Mouse (Mus musculus) gastrocnemius, postnatal 10 days (tissue): Measurements from ENCODE around the gene Ssna1. TPM values are rescaled to one million over a fixed set of nuclear protein-coding genes. Genes with fewer than 3 reads are reported as not detected.

ENCODE experiments used
- DNase-seq: peaks from one replicate; pipeline ENCODE4 v3.0.0; 2021; ENCODE audit warnings: mixed read lengths
- total RNA-seq, 2 experiments: library from RNA; stranded (reverse); gene quantifications; 2 replicates each; pipeline ENCODE4 v1.2.3; 2021

The Ssna1 gene
- total RNA-seq, 2 experiments from 2014 or later: 39.5 to 40.3 TPM

DNA sequence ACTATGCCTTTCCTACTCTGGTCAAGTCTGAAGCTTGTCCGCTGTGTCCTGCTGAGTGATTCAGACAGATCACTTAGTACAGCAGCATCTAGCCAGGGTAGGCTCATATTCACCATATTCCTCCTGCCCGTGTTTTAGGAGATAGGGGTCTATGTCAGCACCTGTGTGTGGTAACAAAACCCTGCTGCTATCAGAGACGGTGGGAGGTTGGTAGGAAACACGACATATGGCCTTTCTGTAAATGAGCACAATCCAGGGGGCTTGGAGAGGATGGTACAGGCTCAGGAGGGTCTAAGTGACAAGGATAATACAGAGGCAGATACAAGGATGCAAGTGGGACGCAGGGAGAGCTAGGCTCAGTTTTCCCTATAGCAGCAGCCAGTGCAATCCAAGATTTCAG, 42.7 kb downstream of the Ssna1 start:
- DNase-seq: no peak

DNA sequence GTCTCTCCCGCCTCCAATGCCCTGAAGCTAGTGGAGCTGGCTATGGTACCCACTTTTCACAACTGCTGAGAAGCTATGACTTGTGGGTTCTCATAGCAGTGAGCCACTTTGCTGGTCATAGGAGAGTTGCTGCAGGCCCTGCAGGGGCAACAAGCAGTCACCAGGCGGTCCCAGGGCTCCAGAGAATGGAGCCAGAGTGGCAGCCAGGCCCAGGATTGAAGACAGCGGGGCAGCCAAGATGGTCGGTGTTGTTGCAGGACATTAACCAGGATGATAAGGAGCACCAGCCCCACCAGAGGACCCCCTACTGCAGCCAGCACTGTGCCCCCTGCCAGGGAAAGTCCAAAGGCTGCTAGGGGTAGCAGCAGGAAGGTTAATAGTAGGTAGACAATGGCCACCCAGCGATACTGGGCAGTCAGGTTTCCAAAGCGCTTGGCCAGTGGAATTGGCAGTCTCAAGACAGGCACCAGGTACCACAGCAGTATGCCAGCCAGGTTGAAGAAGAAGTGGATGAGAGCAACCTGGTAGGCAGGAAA, 43.2 kb downstream of the Ssna1 start:
- DNase-seq: no peak

DNA sequence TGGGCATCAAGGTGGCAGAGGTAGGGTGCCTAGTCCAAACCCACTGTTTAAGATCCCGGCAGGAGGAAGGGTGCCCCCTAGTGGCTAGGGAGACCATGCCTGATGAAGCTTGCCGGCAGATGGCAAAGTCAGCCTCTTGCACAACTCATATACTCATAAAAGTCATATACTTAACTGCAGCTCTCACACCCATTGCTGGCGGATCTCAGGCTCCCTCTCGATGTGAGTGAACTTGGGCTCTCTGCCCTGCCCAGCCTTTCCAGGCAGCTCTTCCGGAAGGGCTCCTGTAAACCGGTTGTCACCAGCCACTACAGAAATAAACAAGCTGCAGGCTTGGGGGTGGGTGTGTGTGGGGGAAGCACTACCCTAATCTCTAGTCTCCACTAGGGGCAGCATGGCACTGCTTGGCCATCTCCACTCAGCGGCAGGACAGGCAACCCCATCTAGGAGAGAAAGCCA, 43.8 kb downstream of the Ssna1 start:
- DNase-seq: peak; percentile 84

DNA sequence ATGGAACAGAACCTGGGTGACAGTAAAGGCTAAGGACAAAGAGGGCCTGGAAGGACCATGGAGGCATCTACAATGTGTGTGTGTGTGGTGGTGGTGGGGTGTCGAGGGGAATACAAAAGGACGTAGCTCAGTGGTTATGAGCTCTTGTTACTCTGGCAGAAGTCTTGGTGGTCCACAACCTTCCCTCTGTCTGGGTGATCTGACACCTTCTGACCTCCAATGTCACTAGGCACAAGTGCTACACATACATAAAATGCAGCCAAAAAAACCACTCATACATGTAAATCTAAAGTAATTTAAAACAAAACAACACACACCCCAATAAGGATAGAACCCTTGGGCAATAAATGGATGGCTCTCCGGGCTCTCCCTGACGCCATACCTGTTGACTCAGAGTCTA, 44.8 kb downstream of the Ssna1 start:
- DNase-seq: no peak

DNA sequence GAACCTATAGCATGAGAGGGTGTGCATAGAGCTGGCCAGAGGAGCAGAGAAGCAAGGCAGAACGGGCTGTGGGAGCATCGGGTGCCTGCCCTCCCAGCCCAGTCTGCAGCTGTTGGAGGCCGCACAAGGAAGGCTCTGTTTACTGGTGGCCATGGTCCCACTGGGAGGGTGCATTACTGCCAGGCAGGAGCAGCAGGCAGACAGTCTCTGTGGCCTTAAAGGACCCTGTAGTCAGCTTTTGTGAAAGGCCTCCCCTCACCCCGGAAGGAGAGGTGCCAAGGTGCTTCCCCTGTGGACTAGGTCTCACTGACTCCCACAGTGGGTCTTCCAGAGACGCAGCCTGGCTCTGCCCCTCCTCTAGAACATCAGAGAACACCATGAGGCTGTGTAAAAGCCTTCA, 45.4 kb downstream of the Ssna1 start:
- peak; percentile 61 for DNase-seq

DNA sequence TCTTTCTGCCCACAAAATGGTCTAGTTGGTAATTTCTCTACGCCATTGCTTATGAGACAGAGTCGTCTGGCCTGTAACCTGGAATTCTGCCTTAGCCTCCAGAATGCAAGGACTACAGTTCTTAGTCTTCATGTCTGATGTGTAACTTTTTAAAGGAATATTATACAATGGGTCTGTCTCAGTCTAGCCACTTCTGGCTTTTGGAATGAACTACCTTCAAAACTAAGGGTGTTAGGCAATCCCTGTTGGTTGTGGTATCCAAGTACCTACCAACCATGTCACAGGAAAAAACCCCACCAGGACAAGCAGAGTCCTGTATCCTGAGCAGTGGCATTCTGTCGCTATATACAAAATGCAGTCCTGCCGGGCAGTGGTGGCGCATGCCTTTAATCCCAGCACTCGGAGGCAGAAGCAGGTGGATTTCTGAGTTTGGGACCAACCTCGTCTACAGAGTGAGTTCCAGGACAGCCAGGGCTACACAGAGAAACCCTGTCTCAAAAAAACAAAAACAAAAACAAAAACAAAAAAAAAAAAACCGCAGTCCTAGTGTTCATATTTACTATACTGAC, 46.3 kb downstream of the Ssna1 start:
- no peak for DNase-seq

DNA sequence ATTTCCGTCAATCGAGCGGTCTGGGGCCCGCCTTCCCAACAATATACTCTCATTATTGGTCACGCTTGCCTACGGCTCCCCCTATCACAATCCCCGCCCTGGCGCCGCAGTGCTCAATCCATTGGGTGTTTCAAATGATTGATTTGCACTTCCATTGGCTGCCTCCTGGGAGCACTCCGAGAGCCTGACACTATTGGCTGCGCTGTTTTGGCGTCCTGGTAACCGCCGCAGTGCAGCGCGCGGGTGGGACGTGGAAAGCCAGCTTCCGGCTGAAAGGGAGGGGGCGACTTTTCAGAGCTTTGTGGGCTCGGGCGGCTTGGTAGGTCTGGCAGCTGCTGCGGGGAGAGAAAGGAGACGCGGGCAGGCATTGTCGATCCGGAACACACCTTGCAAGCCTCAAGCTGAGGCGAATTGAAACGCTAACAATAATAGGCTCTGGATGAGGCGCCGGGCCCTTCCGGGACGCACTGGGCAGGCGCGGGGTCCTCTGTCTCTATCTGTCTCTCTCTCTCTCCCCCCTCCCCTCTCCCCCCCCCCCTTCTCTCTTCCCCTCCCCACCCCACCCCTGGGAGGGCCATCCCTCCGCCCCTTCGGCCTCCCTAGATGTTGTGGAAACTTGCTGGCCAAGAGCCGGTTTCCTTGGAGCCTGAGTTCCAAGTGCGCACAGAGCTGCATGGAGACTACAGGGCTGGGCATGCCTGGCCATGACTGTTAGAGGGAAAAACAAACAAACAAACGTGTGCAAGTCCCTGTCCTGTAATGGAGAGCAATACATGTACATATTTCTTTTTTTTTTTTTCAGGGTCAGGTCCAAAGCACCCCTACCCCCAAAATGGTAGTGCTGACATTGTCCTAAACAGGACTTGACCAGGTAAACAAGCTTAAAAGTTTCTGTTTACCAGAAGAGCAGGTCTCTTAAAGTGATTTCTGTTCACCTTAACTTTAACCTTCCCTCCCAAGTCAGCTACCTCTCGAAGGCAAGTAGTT, 47.2 kb downstream of the Ssna1 start:
- peak; percentile 92 for DNase-seq

DNA sequence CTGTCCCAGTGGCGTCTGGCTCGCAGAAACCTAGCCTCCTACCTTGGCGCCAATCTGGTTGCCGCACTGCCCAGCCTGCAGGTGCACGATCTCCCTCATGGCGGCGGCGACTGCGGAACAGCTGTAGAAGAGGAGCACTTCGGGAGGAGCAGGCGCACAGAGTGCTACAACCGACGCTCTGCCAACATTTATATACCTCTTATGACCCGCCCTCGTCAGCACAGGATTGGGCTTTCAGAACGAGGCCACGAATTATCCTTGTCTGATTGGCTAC, 47.8 kb downstream of the Ssna1 start, which contains the start of gene Tubb4b:
Tubb4b (minus strand) TSS at position 211 of the 274 bp plus-strand sequence.
- DNase-seq: no peak

DNA sequence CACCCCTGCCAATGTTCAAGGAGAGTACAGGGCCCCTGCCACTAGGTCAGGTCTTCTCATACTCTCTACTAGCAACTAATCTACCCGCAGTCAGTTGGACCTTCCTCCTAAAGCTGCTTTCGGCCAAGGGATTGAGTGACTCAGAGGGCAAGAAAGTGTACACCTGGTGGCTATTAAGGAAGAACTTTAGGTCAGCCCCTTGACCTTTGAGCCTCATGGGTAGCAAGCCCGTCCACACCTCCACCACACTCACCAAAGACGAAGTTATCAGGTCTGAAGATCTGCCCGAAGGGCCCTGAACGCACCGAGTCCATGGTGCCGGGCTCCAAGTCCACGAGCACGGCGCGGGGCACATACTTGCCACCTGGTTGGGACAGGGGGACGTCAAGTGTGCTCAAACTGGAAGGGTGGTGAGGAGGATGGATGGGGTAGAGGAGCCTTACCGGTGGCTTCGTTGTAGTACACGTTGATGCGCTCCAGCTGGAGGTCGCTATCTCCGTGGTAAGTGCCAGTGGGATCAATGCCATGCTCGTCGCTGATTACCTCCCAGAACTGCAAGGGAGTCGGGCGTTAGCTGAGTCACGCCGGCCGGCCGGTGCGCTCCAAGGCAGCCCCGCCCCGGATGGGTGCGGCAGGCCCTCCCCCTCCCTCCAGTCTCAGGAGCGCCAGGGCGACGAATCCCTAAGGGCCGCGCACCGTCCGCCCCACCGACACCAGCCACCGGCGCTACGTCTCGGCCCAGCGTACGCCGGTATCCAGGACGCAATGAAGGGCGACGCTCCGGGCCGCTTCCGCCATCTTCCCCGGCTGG, 48.4 kb downstream of the Ssna1 start:
- DNase-seq: peak; percentile 78

DNA sequence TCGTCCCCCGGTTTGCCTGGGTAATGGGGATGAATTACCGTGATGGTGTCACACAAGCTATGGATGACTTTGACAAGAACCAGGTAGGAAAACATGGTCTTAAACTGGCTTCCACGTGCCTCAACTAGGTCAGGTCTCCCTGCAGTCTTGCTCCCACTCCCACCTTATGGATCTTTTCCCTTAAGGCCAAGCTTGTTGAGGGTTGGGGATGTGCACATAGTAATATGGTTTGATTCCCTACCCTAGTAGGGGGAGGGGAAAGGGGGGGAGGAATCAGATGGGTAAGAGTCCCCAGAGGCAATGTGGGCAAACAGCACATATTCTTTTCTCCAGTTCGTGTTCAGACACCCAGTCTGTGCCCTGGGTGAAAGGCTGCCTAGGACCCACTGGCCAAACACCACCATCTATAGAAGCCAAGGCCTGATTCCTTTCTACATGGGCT, 50.9 kb downstream of the Ssna1 start:
- DNase-seq: no peak

Other genes with a start within 250 kb of the Ssna1 start
- 10 to 100 TPM; 25.8 to 36.1 TPM for gene Nsmf, start 218.1 kb downstream of the Ssna1 start, total RNA-seq
- gene Entpd8, start 192.1 kb downstream of the Ssna1 start, total RNA-seq: not detected
- not detected for gene Noxa1, start 177.3 kb downstream of the Ssna1 start, total RNA-seq
- gene Nrarp, start 91.7 kb downstream of the Ssna1 start, total RNA-seq: 10 to 100 TPM; 14.9 to 17.4 TPM
- gene Tor4a, start 75.6 kb downstream of the Ssna1 start, total RNA-seq: 1 to 10 TPM; 1.9 to 2.9 TPM
- gene Nelfb, start 60.9 kb downstream of the Ssna1 start, total RNA-seq: 10 to 100 TPM; 31.1 to 40.5 TPM
- gene Stpg3, start 57.8 kb downstream of the Ssna1 start, total RNA-seq: not detected
- gene Fam166a, start 53.7 kb downstream of the Ssna1 start, total RNA-seq: not detected
- gene Tubb4b, start 47.7 kb downstream of the Ssna1 start, total RNA-seq: 100 to 1,000 TPM; 470 to 500 TPM
- gene Slc34a3, start 38.1 kb downstream of the Ssna1 start, total RNA-seq: not detected
- gene Rnf224, start 35.7 kb downstream of the Ssna1 start, total RNA-seq: not detected
- 1 to 10 TPM; 1.9 to 2.2 TPM for gene Rnf208, start 30.2 kb downstream of the Ssna1 start, total RNA-seq
- not detected for gene Cysrt1, start 30.0 kb downstream of the Ssna1 start, total RNA-seq
- gene AL732309.1, start 25.6 kb downstream of the Ssna1 start, total RNA-seq: 1 to 10 TPM; 1.3 to 1.4 TPM
- 10 to 100 TPM; 14.9 to 16.0 TPM for gene Tmem203, start 17.0 kb downstream of the Ssna1 start, total RNA-seq
- gene Tprn, start 9.8 kb downstream of the Ssna1 start, total RNA-seq: 1 to 10 TPM; 4.7 to 6.8 TPM
- 10 to 100 TPM; 35.2 to 52.2 TPM for gene Anapc2, start within 50 bp of the Ssna1 start, total RNA-seq
- gene Tmem210, start 15.7 kb upstream of the Ssna1 start, total RNA-seq: not detected
- gene Lrrc26, start 17.5 kb upstream of the Ssna1 start, total RNA-seq: under 1 TPM in 1 of 2 experiments, not detected in 1; 0.26 TPM
- gene Grin1, start 46.7 kb upstream of the Ssna1 start, total RNA-seq: under 1 TPM; 0.47 to 0.63 TPM
- gene Man1b1, start 59.9 kb upstream of the Ssna1 start, total RNA-seq: 10 to 100 TPM; 21.0 to 25.2 TPM
- 1 to 10 TPM; 7.9 to 9.5 TPM for gene Dpp7, start 83.9 kb upstream of the Ssna1 start, total RNA-seq
- 1 to 10 TPM; 9.0 to 9.8 TPM for gene Uap1l1, start 93.2 kb upstream of the Ssna1 start, total RNA-seq
- gene Sapcd2, start 99.9 kb upstream of the Ssna1 start, total RNA-seq: 1 to 10 TPM; 2.1 to 3.7 TPM
- 10 to 100 TPM; 29.9 to 30.5 TPM for gene Entpd2, start 123.4 kb upstream of the Ssna1 start, total RNA-seq
- gene Npdc1, start 126.9 kb upstream of the Ssna1 start, total RNA-seq: 10 to 100 TPM; 25.2 to 37.3 TPM
- not detected for gene Fut7, start 150.8 kb upstream of the Ssna1 start, total RNA-seq
- 10 to 100 TPM; 10.4 to 14.1 TPM for gene Abca2, start 156.3 kb upstream of the Ssna1 start, total RNA-seq
- under 1 TPM in 1 of 2 experiments, not detected in 1; 0.52 TPM for gene Clic3, start 184.4 kb upstream of the Ssna1 start, total RNA-seq
- 10 to 100 TPM; 23.5 to 25.2 TPM for gene Paxx, start 188.7 kb upstream of the Ssna1 start, total RNA-seq
- 1 to 10 TPM; 1.7 to 9.6 TPM for gene Ptgds, start 197.6 kb upstream of the Ssna1 start, total RNA-seq
- not detected for gene Lcn12, start 221.5 kb upstream of the Ssna1 start, total RNA-seq
- gene Fbxw5, start 228.3 kb upstream of the Ssna1 start, total RNA-seq: 10 to 100 TPM; 65.5 to 66.7 TPM
- 1 to 10 TPM; 1.4 to 2.0 TPM for gene C8g, start 229.3 kb upstream of the Ssna1 start, total RNA-seq